Mouse (Mus musculus): ENCODE measurements around the gene Calhm2. TPM values are rescaled to one million over a fixed set of nuclear protein-coding genes. Genes with fewer than 3 reads are reported as not detected.

Gene Calhm2
- polyA plus RNA-seq, 1 experiment from 2014 or later = 4.3 TPM

GRCm38 (mm10) chr19:47121054-47121453 lies 17.0 kb downstream of the Calhm2 start:
- ATAC-seq (ENCODE audit: low FRiP score, low TSS enrichment) (no peak), DNase-seq (ENCODE audit: low spot score) (no peak)
- Histone ChIP-seq H3K27me3 (ENCODE audit: control insufficient read depth, insufficient read depth, low read length) (no peaks in the 10 kb centered on the region), H3K4me3 (ENCODE audit: low read depth, low read length) (no peak overlapping the region), H3K4me2 (replicated peaks; ENCODE audit: low read depth) (no peak overlapping the region), H3K9ac (ENCODE audit: low read length) (no peak overlapping the region), H3K27ac (replicated peaks) (no peak overlapping the region), H3K4me1 (replicated peaks; ENCODE audit: control insufficient read depth, insufficient read depth) (no peaks in the 10 kb centered on the region), H3K36me3 (ENCODE audit: control insufficient read depth, insufficient read depth, low read length) (peaks cover 21% of the 10 kb centered on the region; the same call in 1 of the 2 replicates), H3K9me3 (ENCODE audit: control insufficient read depth, low read length) (no peaks in the 10 kb centered on the region)
- WGBS = 39% methylated on average over 4 of the region's 4 CpGs
- TF ChIP-seq EP300 (optimal IDR thresholded peaks at IDR 0.05) = no peak
- TF ChIP-seq CTCF (IDR thresholded peaks at IDR 0.05; ENCODE audit: low read depth) = peak; percentile 93

- ATAC-seq (ENCODE audit: low FRiP score, low TSS enrichment) (no peak), DNase-seq (ENCODE audit: low spot score) (no peak)
- Histone ChIP-seq H3K9me3 (ENCODE audit: control insufficient read depth, low read length) (no peaks in the 10 kb centered on the region), H3K4me2 (replicated peaks; ENCODE audit: low read depth) (no peak overlapping the region), H3K27me3 (ENCODE audit: control insufficient read depth, insufficient read depth, low read length) (no peaks in the 10 kb centered on the region), H3K4me1 (replicated peaks; ENCODE audit: control insufficient read depth, insufficient read depth) (no peaks in the 10 kb centered on the region), H3K36me3 (ENCODE audit: control insufficient read depth, insufficient read depth, low read length) (peaks cover 21% of the 10 kb centered on the region; the same call in 1 of the 2 replicates), H3K4me3 (ENCODE audit: low read depth, low read length) (no peak overlapping the region), H3K27ac (replicated peaks) (no peak overlapping the region), H3K9ac (ENCODE audit: low read length) (no peak overlapping the region)
- WGBS = 60% methylated on average over 2 of the region's 2 CpGs
- TF ChIP-seq CTCF (IDR thresholded peaks at IDR 0.05; ENCODE audit: low read depth) (no peak), EP300 (optimal IDR thresholded peaks at IDR 0.05) (no peak)
These were observed 19.5 kb downstream of the Calhm2 start for GRCm38 (mm10) chr19:47118634-47119033.

GRCm38 (mm10) chr19:47104641-47105271 lies 33.3 kb downstream of the Calhm2 start:
- H3K27ac ChIP-seq (replicated peaks) = no peak overlapping the region
- H3K4me1 ChIP-seq (replicated peaks; ENCODE audit: control insufficient read depth, insufficient read depth) = no peaks in the 10 kb centered on the region
- TF ChIP-seq EP300 (optimal IDR thresholded peaks at IDR 0.05) (no peak), CTCF (IDR thresholded peaks at IDR 0.05; ENCODE audit: low read depth) (no peak)
- H3K9me3 ChIP-seq (ENCODE audit: control insufficient read depth, low read length) = no peaks in the 10 kb centered on the region
- DNase-seq (ENCODE audit: low spot score) (no peak), ATAC-seq (ENCODE audit: low FRiP score, low TSS enrichment) (no peak; the same call in 1 of the 2 replicates)
- H3K9ac ChIP-seq (ENCODE audit: low read length) = no peak overlapping the region
- no peak overlapping the region for H3K4me2 ChIP-seq (replicated peaks; ENCODE audit: low read depth)
- H3K4me3 ChIP-seq (ENCODE audit: low read depth, low read length) = no peak overlapping the region
- peaks cover 47% of the 10 kb centered on the region for H3K36me3 ChIP-seq (ENCODE audit: control insufficient read depth, insufficient read depth, low read length)
- 85% methylated on average over 9 of the region's 9 CpGs for WGBS
- H3K27me3 ChIP-seq (ENCODE audit: control insufficient read depth, insufficient read depth, low read length) = no peaks in the 10 kb centered on the region

GRCm38 (mm10) chr19:47101080-47101479 lies 37.0 kb downstream of the Calhm2 start:
- no peak for DNase-seq (ENCODE audit: low spot score)
- no peak for ATAC-seq (ENCODE audit: low FRiP score, low TSS enrichment)
- peaks cover 22% of the 10 kb centered on the region for H3K36me3 ChIP-seq (ENCODE audit: control insufficient read depth, insufficient read depth, low read length)
- no peak overlapping the region for H3K4me3 ChIP-seq (ENCODE audit: low read depth, low read length)
- H3K9me3 ChIP-seq (ENCODE audit: control insufficient read depth, low read length) = no peaks in the 10 kb centered on the region
- H3K27me3 ChIP-seq (ENCODE audit: control insufficient read depth, insufficient read depth, low read length) = no peaks in the 10 kb centered on the region
- WGBS = 88% methylated on average over 5 of the region's 5 CpGs
- H3K27ac ChIP-seq (replicated peaks) = no peak overlapping the region
- H3K9ac ChIP-seq (ENCODE audit: low read length) = no peak overlapping the region
- H3K4me2 ChIP-seq (replicated peaks; ENCODE audit: low read depth) = no peak overlapping the region
- no peaks in the 10 kb centered on the region for H3K4me1 ChIP-seq (replicated peaks; ENCODE audit: control insufficient read depth, insufficient read depth)
- TF ChIP-seq EP300 (optimal IDR thresholded peaks at IDR 0.05) (no peak), CTCF (IDR thresholded peaks at IDR 0.05; ENCODE audit: low read depth) (no peak)

- Histone ChIP-seq H3K27me3 (ENCODE audit: control insufficient read depth, insufficient read depth, low read length) (no peaks in the 10 kb centered on the region), H3K27ac (replicated peaks) (peak within 1 kb of the TSS; percentile 93), H3K9ac (ENCODE audit: low read length) (peak within 1 kb of the TSS; percentile 97), H3K9me3 (ENCODE audit: control insufficient read depth, low read length) (no peaks in the 10 kb centered on the region), H3K4me3 (ENCODE audit: low read depth, low read length) (peak within 1 kb of the TSS; percentile 89), H3K36me3 (ENCODE audit: control insufficient read depth, insufficient read depth, low read length) (peaks cover 8% of the 10 kb centered on the region), H3K4me1 (replicated peaks; ENCODE audit: control insufficient read depth, insufficient read depth) (peaks cover 2% of the 10 kb centered on the region; the same call in 1 of the 2 replicates), H3K4me2 (replicated peaks; ENCODE audit: low read depth) (peak within 1 kb of the TSS; percentile 83)
- WGBS = under 1% methylated on average over 50 of the region's 56 CpGs
- ATAC-seq (ENCODE audit: low FRiP score, low TSS enrichment) (peak; percentile 99), DNase-seq (ENCODE audit: low spot score) (peak; percentile 96)
- TF ChIP-seq CTCF (IDR thresholded peaks at IDR 0.05; ENCODE audit: low read depth) = no peak
- TF ChIP-seq EP300 (optimal IDR thresholded peaks at IDR 0.05) = no peak
These were observed 47.4 kb downstream of the Calhm2 start, which contains the start of the genes Usmg5 and Pdcd11 for GRCm38 (mm10) chr19:47090550-47091156. Usmg5 (minus strand) TSS chr19:47090647. Pdcd11 (plus strand) TSS chr19:47090768.
